Mouse (Mus musculus) brown adipose tissue, adult 24 weeks (tissue): ENCODE results near the gene Gm10392. TPM values are rescaled to one million over a fixed set of nuclear protein-coding genes. Genes with fewer than 3 reads are reported as not detected.

ENCODE experiments used
- polyA plus RNA-seq: library from polyadenylated mRNA; stranded (reverse); fragments of >200 nt; gene quantifications from 2 replicates; pipeline ENCODE4 v1.2.4, GENCODE M21; 2012; ENCODE audit not compliant: missing spikeins, insufficient read depth, insufficient read length

Gene Gm10392
- polyA plus RNA-seq, 1 experiment, result not detected

Other genes with a start within 250 kb of the Gm10392 start
- gene Coro6, start 56.8 kb downstream of the Gm10392 start, polyA plus RNA-seq, result 1.7 and 5.1 TPM in 2 replicates
- gene Ankrd13b, start 29.5 kb downstream of the Gm10392 start, polyA plus RNA-seq, result 1.2 and 1.6 TPM in 2 replicates
- gene Git1, start 25.6 kb downstream of the Gm10392 start, polyA plus RNA-seq, result 13.6 and 15.6 TPM in 2 replicates
- gene Abhd15, start 4.1 kb downstream of the Gm10392 start, polyA plus RNA-seq, result 13.4 and 16.1 TPM in 2 replicates
- gene Trp53i13, start 3.2 kb downstream of the Gm10392 start, polyA plus RNA-seq, result 7.7 and 8.4 TPM in 2 replicates
- 21.1 and 25.8 TPM in 2 replicates for gene Taok1, start 88.6 kb upstream of the Gm10392 start, polyA plus RNA-seq
- 13.1 and 16.1 TPM in 2 replicates for gene Nufip2, start 167.0 kb upstream of the Gm10392 start, polyA plus RNA-seq
- gene Cryba1, start 206.1 kb upstream of the Gm10392 start, polyA plus RNA-seq, result not detected in 2 replicates
- gene Myo18a, start 244.0 kb upstream of the Gm10392 start, polyA plus RNA-seq, result 17.4 and 18.2 TPM in 2 replicates